Mouse (Mus musculus) ES-Bruce4 (cell line): ENCODE measurements around the gene Tnc.

Source experiments
- CTCF ChIP-seq: IDR thresholded peaks from one replicate; pipeline ENCODE4 v1.8.1; 2011; ENCODE audit warnings: low read depth, low read length
- EP300 ChIP-seq: IDR thresholded peaks from 2 replicates; pipeline ENCODE4 v1.6.1; 2011; ENCODE audit warnings: low read depth, low read length; ENCODE audit not compliant: insufficient read depth
- POLR2A ChIP-seq: IDR thresholded peaks from one replicate; pipeline ENCODE4 v1.8.1; 2011; ENCODE audit warnings: low read length; ENCODE audit not compliant: insufficient read depth

DNA sequence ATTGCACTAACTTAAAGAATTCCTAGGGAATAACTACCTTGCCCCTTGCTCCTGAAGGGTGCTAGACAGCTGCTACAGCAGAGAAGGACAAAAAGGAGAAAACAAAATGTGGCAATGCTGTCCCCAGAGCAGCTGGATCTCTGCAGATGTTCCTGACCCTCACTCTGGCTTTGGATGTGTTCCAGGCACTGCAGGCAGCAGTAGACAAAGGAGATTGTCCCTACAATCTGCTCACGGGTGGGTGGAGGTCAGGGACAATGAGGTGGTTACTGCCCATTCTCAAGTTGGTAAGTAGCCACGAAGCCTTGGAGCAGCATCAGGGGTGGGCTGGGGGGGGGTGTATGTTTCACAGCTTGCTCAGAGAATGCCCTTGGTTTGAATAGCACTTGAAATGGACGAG is 43.1 kb downstream of the Tnc start:
- no peak for TF ChIP-seq CTCF
- TF ChIP-seq POLR2A = no peak
- no peak for TF ChIP-seq EP300
